Mouse (Mus musculus) embryonic facial prominence, embryonic 14.5 days (tissue): Measurements from ENCODE around the gene Rimbp3. TPM values are rescaled to one million over a fixed set of nuclear protein-coding genes. Genes with fewer than 3 reads are reported as not detected.

ENCODE experiments used
- ATAC-seq: fragments of 200-750 bp; cut with Nextera tagmentation; 2 replicates; pipeline ENCODE4 v1.8.0; 2017; ENCODE audit warnings: low read depth, moderate number of reproducible peaks, moderate TSS enrichment
- DNase-seq: peaks from one replicate; pipeline ENCODE4 v3.0.0-alpha.2; 2015; ENCODE audit warnings: low spot score
- H3K27ac ChIP-seq: fragments of 300-500 bp; sonication (generic); replicated peaks from 2 replicates; pipeline ENCODE4 v1.5.1; 2014; ENCODE audit warnings: low read depth, mild to moderate bottlenecking, low read length, moderate library complexity
- H3K27me3 ChIP-seq: fragments of 300-500 bp; sonication (generic); replicated peaks from 2 replicates; pipeline ENCODE4 v1.6.1; 2014; ENCODE audit warnings: low read length; ENCODE audit not compliant: control insufficient read depth, insufficient read depth
- H3K36me3 ChIP-seq: fragments of 300-500 bp; sonication (generic); 2 replicates; pipeline ENCODE4 v1.6.1; 2014; ENCODE audit warnings: low read length, mixed read lengths; ENCODE audit not compliant: control insufficient read depth, insufficient read depth
- H3K4me1 ChIP-seq: fragments of 300-500 bp; sonication (generic); 2 replicates; pipeline ENCODE4 v1.6.1; 2014; ENCODE audit warnings: antibody characterized with exemption, low read length; ENCODE audit not compliant: control insufficient read depth, insufficient read depth
- H3K4me2 ChIP-seq: fragments of 300-500 bp; sonication (generic); 2 replicates; pipeline ENCODE4 v1.6.1; 2014; ENCODE audit warnings: low read depth, mild to moderate bottlenecking, low read length, moderate library complexity, mixed read lengths
- H3K4me3 ChIP-seq: fragments of 300-500 bp; sonication (generic); 2 replicates; pipeline ENCODE4 v1.5.1; 2014; ENCODE audit warnings: low read depth, mild to moderate bottlenecking, low read length
- H3K9ac ChIP-seq: fragments of 300-500 bp; sonication (generic); 2 replicates; pipeline ENCODE4 v1.6.1; 2014; ENCODE audit warnings: low read depth, mild to moderate bottlenecking, low read length, moderate library complexity, mixed read lengths
- H3K9me3 ChIP-seq: fragments of 300-500 bp; sonication (generic); 2 replicates; pipeline ENCODE4 v1.6.1; 2016; ENCODE audit warnings: low read length; ENCODE audit not compliant: control insufficient read depth
- WGBS: fragments of 180-500 bp; shearing (Covaris S2); extraction: QIAGEN DNeasy Blood & Tissue Kit; methylation state at CpG from one replicate; pipeline ENCODE4 v1.1.7; 2014; 5-methylcytosine and 5-hydroxymethylcytosine counted together
- polyA plus RNA-seq: library from polyadenylated mRNA; unstranded; fragments of >200 nt; fragmentation: Nextera tagmentation; extraction: Ambion mirVana; gene quantifications from 2 replicates; pipeline ENCODE4 v1.2.1, GENCODE M21; 2014

Rimbp3 gene
- polyA plus RNA-seq, 1 experiment from 2014 or later, result 0.17 TPM

DNA sequence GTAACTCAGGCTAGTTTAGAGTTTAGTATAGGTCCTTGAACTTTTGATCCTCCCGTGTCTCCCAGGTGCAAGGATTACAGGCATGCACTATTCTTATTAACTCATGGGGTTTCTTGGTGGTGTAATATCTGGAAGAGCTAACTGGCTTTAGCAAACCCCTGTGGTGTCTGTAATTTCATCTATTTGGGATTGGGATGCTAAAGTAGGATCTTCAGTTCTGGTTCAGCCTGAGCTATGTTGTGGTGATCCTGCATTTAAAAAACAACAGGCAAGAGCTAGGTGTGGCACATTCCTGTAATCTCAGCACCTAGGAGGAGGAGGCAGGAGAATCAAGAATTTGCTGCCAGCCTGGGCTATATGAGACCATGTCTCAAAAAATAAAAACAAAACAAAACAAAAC, 36.6 kb downstream of the Rimbp3 start:
- 67% methylated on average over 1 of the region's 1 CpGs for WGBS
- Histone ChIP-seq H3K9ac (no peak overlapping the region), H3K4me3 (no peak overlapping the region), H3K27me3 (no peaks in the 10 kb centered on the region), H3K4me2 (no peak overlapping the region), H3K27ac (no peak overlapping the region), H3K9me3 (no peaks in the 10 kb centered on the region), H3K36me3 (no peaks in the 10 kb centered on the region), H3K4me1 (peaks cover 11% of the 10 kb centered on the region)
- DNase-seq, result no peak
- ATAC-seq, result no peak

DNA sequence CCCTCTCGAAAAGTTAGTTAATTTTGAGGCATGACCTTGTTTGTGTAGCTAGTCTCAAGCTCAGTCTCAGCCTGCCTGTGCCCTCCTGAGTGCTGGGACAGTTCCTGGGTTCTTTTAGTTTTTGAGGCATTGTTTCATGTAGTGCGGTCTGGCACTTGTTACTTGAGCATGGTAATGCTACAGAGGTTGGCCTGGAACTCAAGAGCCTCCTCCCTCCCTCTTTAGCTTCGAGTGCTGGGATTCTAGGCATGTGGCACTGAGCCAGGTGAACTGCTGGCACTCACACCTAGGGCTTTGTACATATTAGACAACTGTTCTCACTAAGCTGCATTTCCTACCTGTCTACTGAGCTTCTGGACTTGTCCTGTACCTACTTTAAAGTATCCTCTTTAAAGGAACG, 39.3 kb downstream of the Rimbp3 start:
- H3K4me2 ChIP-seq, result no peak overlapping the region
- no peak overlapping the region for H3K4me3 ChIP-seq
- peaks cover 20% of the 10 kb centered on the region for H3K4me1 ChIP-seq
- DNase-seq, result peak; percentile 63
- H3K9me3 ChIP-seq, result no peaks in the 10 kb centered on the region
- WGBS, result 63% methylated on average over 4 of the region's 4 CpGs
- H3K36me3 ChIP-seq, result no peaks in the 10 kb centered on the region
- H3K27me3 ChIP-seq, result no peaks in the 10 kb centered on the region
- no peak overlapping the region for H3K27ac ChIP-seq
- 0 out of 2 replicates have a peak, but pooled peaks have one; percentile 12 for ATAC-seq
- H3K9ac ChIP-seq, result no peak overlapping the region

DNA sequence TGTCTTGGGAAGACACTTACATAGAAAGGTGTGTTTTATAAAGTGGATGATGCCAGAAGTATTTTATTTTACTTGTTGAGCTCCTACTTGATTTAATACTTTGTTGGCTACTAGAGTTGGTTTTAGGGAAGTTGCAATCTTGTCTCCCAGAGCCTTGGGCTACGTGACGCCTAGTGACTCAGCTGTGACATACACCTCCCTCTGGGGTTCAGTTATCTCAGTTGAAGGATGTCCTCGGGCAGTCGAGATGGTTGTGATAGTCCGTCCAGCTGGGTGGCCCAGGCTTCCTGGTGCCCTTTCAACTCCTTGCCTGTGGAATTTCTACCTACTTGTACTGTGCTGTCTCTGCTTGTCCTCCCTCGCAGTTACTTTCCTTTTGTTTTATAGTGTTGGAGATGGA, 40.7 kb downstream of the Rimbp3 start:
- DNase-seq, result no peak
- H3K9ac ChIP-seq, result no peak overlapping the region
- no peaks in the 10 kb centered on the region for H3K9me3 ChIP-seq
- no peak for ATAC-seq
- no peak overlapping the region for H3K4me2 ChIP-seq
- no peak overlapping the region for H3K4me3 ChIP-seq
- H3K4me1 ChIP-seq, result peaks cover 21% of the 10 kb centered on the region
- H3K36me3 ChIP-seq, result no peaks in the 10 kb centered on the region
- no peaks in the 10 kb centered on the region for H3K27me3 ChIP-seq
- 50% methylated on average over 6 of the region's 6 CpGs for WGBS
- no peak overlapping the region for H3K27ac ChIP-seq

DNA sequence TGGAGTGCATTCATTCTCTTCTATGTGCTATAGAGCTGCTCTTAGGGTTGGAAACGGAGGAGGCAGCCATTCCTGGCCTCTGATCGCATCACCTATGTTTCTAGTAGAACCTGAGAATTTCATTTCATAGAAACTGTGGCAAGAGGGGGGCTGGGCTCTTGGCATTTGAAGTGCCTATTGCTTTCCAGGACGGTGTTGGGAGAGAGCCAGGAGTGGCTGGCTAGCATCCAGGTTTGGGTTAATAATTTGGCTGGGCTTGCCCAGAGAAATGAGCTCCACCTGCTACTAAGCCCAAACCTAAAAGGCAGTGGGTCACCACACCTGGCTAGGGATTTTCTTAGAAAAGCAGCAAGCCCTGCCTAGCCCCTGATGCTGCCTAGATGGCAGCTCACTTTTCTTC, 43.1 kb downstream of the Rimbp3 start:
- Histone ChIP-seq H3K36me3 (peaks cover 4% of the 10 kb centered on the region; the same call in 1 of the 2 replicates), H3K4me1 (peaks cover 22% of the 10 kb centered on the region), H3K4me3 (no peak overlapping the region), H3K4me2 (no peak overlapping the region), H3K9ac (no peak overlapping the region), H3K27me3 (no peaks in the 10 kb centered on the region), H3K9me3 (no peaks in the 10 kb centered on the region), H3K27ac (no peak overlapping the region)
- DNase-seq, result peak; percentile 68
- ATAC-seq, result peak; percentile 56; the same call in 1 of the 2 replicates
- 44% methylated on average over 3 of the region's 3 CpGs for whole genome bisulfite sequencing

DNA sequence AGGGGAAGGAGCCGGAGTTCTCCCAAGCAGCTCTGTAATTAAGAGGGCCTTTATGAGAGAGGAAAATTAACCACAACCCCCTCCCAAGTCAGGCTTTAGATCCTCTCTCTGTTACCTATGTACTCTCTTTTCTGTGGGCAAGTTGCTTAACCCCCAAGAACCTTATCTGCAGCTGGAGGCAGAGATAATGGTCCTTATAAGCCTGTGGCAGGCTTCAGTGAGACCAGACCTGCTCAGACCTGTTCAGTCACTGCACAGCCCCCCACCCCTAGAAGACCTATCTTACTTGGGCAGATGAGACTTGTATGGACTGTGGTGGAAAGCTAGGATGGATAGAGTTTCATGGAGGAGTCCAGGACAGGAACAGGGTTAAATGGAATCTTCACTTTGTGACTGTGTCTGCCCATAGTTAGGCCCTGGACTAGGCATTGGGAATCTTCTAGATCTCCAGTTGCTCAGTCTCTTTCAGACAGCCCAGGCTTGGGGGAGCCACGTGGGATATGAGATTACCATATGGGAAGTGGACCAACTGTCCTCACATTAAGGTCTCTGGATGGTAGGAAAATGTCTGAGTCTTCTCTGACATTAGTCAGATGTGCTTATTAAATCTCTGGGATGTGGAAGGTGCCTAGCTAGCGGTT, 43.8 kb downstream of the Rimbp3 start:
- no peak for ATAC-seq
- DNase-seq, result no peak
- Histone ChIP-seq H3K27ac (no peak overlapping the region), H3K9me3 (no peaks in the 10 kb centered on the region), H3K36me3 (peaks cover 10% of the 10 kb centered on the region; the same call in 1 of the 2 replicates), H3K27me3 (no peaks in the 10 kb centered on the region), H3K4me3 (no peak overlapping the region), H3K4me1 (peaks cover 22% of the 10 kb centered on the region), H3K9ac (no peak overlapping the region), H3K4me2 (no peak overlapping the region)
- WGBS, result 69% methylated on average over 3 of the region's 3 CpGs

DNA sequence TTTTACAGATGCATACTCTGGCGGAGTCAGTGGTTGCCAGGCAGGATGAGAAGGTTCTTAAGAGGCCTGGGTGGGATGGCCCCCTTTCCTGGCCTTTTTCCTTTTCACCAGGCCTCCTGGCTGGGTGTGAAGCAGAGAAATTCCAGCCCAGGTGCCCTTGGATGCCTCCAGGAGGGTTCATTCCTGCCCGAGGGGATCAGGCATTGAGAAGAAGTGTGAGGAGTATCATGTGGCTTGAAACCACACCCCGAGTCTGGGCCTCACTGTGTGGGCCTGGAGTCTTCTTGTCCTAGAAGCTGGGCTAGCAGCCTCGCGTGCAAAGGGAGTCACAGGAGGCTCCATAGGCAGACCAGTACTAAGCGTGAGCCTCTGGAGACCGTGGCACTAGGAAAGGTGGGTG, 44.4 kb downstream of the Rimbp3 start:
- peaks cover 17% of the 10 kb centered on the region for H3K36me3 ChIP-seq
- ATAC-seq (no peak), DNase-seq (no peak)
- H3K27me3 ChIP-seq, result no peaks in the 10 kb centered on the region
- H3K27ac ChIP-seq, result no peak overlapping the region
- H3K4me3 ChIP-seq, result no peak overlapping the region
- no peak overlapping the region for H3K9ac ChIP-seq
- no peak overlapping the region for H3K4me2 ChIP-seq
- 59% methylated on average over 7 of the region's 7 CpGs for WGBS
- no peaks in the 10 kb centered on the region for H3K9me3 ChIP-seq
- peaks cover 22% of the 10 kb centered on the region for H3K4me1 ChIP-seq

DNA sequence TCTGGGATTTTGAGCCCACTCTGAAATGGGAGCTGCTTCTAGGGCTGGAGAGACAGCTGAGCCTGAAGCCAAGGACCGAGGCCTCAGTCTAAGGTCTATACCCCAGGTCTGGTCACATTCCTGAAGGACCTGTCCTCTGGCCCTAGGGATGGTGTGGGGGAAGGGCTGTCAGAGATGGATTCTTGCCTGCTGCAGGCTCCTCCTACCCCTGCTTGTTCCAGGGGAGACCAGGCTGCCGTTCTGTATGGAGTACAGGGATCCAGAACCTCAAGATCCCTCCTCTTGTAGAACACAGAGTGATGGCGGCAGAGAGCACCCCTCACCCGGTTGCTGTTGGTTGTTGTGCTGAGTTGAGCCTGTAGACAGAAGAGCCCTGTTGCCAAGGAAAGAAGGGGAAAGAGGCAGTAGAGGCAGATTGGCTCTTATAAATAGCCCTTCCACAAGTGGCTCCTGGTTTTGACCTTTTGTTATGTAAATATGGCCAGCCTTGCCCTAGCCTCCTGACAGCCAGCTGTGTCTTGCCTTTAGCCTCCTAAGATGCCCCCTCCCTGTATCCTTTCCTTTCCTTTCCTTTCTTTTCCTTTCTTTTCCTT, 45.7 kb downstream of the Rimbp3 start:
- Histone ChIP-seq H3K27ac (no peak overlapping the region), H3K4me1 (peaks cover 22% of the 10 kb centered on the region), H3K4me3 (no peak overlapping the region), H3K27me3 (no peaks in the 10 kb centered on the region), H3K36me3 (peaks cover 29% of the 10 kb centered on the region), H3K9ac (no peak overlapping the region), H3K9me3 (no peaks in the 10 kb centered on the region), H3K4me2 (no peak overlapping the region)
- 29% methylated on average over 4 of the region's 4 CpGs for WGBS
- DNase-seq, result no peak
- no peak for ATAC-seq

DNA sequence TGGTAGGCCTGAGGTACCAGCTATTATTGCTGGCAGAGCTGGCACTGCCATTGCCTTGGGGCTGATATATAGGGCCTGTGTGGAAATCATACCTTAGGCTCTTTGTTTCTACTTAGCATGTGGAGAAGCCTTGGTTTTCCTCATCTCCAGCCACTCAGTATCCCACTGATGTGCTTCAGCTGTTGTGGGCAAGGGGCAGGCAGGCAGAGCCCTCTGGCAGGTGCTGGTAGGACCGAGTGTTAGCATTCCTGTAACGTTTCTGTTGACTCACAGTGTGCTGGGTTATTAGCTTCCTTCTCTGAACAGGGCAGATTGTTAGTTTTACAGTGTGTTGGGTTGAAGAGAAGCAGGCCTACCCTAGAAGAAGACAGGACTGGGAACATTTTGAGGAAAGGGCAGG, 46.9 kb downstream of the Rimbp3 start:
- Histone ChIP-seq H3K4me1 (peaks cover 22% of the 10 kb centered on the region), H3K27me3 (no peaks in the 10 kb centered on the region), H3K9me3 (no peaks in the 10 kb centered on the region), H3K4me3 (no peak overlapping the region), H3K4me2 (no peak overlapping the region), H3K9ac (no peak overlapping the region), H3K27ac (no peak overlapping the region), H3K36me3 (peaks cover 33% of the 10 kb centered on the region)
- DNase-seq (no peak), ATAC-seq (no peak)
- 92% methylated on average over 2 of the region's 2 CpGs for WGBS

DNA sequence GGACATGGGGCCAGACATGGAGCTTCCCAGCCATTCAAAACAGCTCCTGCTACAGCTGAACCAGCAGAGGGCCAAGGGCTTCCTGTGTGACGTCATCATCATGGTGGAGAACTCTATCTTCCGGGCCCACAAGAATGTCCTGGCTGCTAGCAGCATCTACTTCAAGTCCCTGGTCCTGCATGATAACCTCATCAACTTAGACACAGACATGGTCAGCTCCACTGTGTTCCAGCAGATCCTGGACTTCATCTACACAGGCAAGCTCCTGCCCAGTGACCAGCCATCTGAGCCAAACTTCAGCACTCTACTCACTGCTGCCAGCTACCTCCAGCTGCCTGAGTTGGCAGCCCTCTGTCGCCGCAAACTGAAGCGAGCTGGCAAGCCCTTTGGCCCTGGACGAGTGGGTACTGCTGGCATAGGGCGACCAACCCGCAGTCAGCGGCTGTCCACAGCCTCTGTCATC, 49.0 kb downstream of the Rimbp3 start:
- ATAC-seq (no peak), DNase-seq (no peak)
- no peak overlapping the region for H3K9ac ChIP-seq
- H3K27ac ChIP-seq, result no peak overlapping the region
- no peak overlapping the region for H3K4me2 ChIP-seq
- no peaks in the 10 kb centered on the region for H3K9me3 ChIP-seq
- no peak overlapping the region for H3K4me3 ChIP-seq
- H3K36me3 ChIP-seq, result peaks cover 44% of the 10 kb centered on the region
- peaks cover 9% of the 10 kb centered on the region; the same call in 1 of the 2 replicates for H3K4me1 ChIP-seq
- no peaks in the 10 kb centered on the region for H3K27me3 ChIP-seq
- 93% methylated on average over 9 of the region's 9 CpGs for WGBS
